Mouse (Mus musculus) liver, adult 2 months (tissue): ENCODE measurements around the gene Slc34a3.
"Not testable (repeated sequence)": the region's sequence is repeated elsewhere in the genome, so short reads cannot be mapped to it uniquely, and the experiment has no call there.

ENCODE experiments used
- CTCF ChIP-seq: fragments of 200-500 bp; IDR thresholded peaks from 2 replicates; pipeline ENCODE4 v1.5.1; 2011; ENCODE audit warnings: low read depth, low read length, control low read depth
- POLR2A ChIP-seq: fragments of 200-500 bp; IDR thresholded peaks from 2 replicates; pipeline ENCODE4 v1.6.1; 2011; ENCODE audit warnings: low read length, control low read depth; ENCODE audit not compliant: insufficient read depth; ENCODE audit errors: extremely low read depth

- TF ChIP-seq POLR2A, CTCF: not testable (repeated sequence)
These were observed 23.1 kb upstream of the Slc34a3 start for GRCm38 (mm10) chr2:25257250-25257649.
